Mouse (Mus musculus) monocyte, adult 5-6 weeks (primary cell): ENCODE results near the gene Tnp2. TPM values are rescaled to one million over a fixed set of nuclear protein-coding genes. Genes with fewer than 3 reads are reported as not detected.

ENCODE experiments used
- ATAC-seq: fragments of 153-309, 156-312 bp; replicated peaks from 2 replicates; pipeline ENCODE4 v1.8.0; 2017; ENCODE audit warnings: mild to moderate bottlenecking; ENCODE audit not compliant: low TSS enrichment, insufficient number of reproducible peaks, severe bottlenecking, poor library complexity, low FRiP score
- total RNA-seq: library from RNA; stranded (forward); fragments of 200-1000, 200-491, 200-594 nt; gene quantifications from 3 replicates; pipeline ENCODE4 v1.2.3, GENCODE M21; 2017

Tnp2 gene
- total RNA-seq, 1 experiment from 2014 or later: not detected

DNA sequence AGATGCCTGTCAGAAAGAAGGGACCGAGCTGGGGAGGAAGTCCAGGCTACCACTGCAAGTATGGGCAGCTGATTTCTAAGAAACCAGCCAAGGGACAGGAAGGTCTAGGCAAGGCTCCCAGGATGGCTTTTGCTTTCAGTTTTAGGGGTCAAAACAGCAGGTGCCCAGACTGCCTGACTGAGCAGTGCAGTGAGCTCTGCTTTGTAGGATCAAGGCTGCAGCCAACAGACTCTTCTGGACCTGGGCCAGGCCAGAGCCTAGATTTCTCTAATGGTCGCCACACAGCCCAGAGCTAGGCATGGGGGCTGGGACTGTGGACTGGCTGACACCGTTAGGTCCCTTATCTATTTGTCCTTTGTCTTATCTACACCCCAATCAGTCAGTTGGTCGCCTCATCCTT, 13.7 kb downstream of the Tnp2 start:
- ATAC-seq: no peak; the same call in 1 of the 2 replicates

DNA sequence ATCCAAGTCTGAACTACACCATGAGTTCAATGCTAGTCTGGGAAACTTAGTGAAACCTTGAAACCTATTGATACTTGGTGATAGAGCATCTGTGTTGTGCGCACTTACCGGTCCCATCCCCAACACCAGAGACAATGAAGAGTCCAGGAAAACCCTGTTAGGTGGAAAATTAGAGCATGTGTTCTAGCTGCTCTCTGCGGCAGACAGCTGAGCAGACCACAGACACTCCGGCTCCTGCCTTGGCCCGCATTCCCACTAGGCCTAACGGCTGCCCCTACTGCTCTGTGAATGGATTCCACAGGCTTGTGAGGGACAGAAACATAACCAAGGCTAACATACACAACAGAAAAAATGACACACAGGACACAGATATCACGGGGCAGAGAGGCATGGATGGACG, 14.9 kb downstream of the Tnp2 start:
- ATAC-seq: no peak

DNA sequence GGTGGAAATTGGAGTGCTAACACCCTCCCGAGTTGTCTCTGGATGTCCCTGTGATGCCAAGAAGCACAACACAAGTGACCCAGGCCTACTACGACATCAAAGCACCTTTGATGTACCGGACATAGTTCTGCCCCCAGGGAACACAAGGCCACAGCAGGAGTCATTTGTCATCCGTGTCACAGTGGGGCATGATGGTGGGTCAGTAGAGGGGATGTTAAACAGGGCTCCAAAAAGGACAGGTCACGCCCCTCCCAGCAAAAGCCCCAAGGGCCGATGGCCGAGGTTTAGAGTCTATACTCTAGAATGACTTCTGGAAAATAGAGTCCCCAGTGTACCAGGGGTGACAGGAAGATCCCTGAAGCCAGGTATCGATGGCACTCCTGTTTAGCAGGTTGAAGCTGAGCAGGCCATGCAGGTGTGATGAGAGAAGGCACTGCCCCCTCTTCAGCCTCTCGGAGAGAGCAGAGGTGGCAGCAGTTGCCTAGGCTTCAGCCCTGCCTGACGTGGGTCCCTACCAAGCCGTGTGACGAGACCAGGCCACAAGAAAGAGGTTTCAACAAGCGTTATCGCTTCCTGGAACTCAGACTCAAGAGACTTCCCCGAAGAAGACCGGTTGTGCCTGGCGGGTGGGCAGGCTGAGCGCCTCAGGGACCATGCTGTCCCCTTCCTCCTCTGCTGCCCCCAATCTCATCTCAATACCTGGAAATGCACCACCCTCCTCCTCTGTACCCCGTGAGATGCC, 16.5 kb downstream of the Tnp2 start:
- ATAC-seq: 0 out of 2 replicates have a peak, but pooled peaks have one; percentile 5

DNA sequence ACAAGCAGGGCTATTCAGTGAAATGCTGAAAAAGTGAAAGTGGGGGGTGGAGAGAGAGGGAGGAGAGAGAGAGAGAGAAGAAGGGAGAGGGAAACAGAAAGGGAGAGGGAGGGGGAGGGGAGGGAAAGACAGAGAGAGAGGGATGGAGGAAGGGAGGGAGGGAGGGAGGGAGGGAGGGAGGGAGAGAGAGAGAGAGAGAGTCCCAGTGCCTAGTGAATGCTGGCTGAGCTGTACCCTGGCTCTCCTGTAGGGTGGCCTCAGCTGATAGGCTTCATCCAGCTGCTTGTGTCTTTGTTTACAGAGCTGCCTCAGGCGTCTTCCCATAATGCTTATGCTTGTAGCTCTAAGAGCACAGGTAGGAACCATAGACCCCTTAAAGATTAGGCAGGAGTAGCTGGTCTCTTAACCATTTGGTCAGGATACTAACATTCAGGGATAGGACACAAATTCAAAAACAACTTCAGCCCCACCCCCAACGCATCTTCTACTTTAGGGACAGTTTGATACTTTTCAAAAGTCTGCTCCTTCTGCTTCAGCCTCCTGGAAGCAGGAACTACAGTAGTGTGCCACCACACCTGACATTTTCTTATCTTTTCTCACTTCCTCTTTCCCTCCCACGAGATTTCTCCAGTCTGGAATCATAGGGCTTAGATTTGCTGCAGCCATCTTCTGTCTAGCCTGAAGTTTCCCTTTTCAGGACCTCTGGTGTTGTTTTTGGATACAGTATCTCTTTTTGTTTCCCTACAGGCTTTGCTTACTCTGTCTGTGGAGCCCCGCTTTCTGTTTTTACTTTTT, 17.7 kb downstream of the Tnp2 start:
- ATAC-seq: no peak

DNA sequence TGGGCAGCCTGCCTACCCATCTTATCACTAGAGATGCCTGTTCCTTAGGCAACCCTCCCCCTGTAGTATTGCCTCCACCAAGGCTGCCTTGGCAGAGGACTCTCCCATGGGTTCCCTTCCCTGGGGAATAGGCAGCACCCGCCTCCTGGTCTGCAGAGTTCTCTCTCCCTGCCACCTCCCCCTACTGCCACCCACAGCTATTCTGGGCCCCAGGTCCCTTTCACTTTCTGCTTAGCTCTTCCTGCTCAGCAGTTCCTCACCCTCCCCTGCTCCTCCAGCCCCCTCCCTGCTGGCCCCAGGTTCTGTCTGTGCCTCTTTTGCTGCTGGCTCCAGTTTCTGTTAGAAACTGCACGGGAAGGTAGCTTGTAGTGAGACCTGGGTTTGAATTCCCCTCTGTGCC, 18.8 kb downstream of the Tnp2 start:
- peak; percentile 25; the same call in 1 of the 2 replicates for ATAC-seq

DNA sequence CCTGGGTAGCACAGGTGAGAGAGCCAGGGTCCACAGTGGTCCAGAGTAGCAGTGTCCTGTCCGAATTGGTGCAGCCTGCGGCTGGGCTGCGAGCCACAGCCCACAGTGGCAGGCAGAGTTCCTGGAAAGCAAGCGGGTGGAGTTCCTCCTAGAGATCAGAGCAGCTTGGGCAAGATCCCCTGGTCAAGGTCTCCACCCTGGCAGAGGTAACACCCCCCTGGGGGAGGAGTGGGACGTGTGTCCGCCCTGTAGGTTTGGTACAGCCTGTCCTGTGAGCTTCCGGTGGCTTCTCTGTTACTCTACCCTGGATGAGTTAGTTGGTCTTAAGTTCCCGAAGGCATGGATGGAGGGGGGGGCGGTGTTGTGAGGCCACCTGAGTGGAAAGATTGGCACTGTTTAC, 19.6 kb downstream of the Tnp2 start:
- peak; percentile 65 for ATAC-seq

DNA sequence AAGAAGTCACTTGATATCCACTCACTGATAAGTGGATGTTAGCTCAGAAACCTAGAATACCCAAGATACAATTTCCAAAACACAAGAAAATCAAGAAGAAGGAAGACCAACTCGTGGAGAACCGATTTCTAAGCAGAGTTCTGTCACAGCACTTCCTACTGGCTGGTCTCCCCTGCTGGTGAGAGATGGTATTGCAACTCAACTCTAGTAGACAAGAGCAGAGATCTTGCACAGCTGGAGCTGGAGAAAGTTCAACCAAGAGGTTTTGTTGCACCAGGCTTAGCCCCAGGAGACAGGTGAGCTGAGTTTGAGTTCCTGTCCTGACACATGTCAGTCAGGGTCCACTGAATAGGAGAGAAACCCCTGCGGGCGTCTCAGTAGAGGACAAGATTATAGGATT, 21.3 kb downstream of the Tnp2 start:
- ATAC-seq: no peak

DNA sequence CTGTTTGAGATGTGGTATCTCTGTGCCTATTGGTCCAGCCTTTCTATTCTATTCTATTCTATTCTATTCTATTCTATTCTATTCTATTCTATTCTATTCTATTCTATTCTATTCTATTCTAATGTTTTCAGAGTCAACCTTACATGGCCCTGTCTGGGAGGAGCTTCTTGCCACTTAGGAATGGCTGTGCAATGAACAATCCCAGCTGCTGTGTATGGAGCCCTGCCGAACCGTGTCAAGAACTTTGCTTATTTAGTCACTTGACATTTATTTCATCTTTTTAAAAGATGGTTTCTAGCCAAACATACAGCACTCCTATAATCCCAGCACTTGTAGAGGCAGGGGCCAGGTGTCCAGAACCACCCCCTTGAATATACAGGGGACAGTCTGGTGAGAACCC, 24.1 kb downstream of the Tnp2 start:
- no peak for ATAC-seq

DNA sequence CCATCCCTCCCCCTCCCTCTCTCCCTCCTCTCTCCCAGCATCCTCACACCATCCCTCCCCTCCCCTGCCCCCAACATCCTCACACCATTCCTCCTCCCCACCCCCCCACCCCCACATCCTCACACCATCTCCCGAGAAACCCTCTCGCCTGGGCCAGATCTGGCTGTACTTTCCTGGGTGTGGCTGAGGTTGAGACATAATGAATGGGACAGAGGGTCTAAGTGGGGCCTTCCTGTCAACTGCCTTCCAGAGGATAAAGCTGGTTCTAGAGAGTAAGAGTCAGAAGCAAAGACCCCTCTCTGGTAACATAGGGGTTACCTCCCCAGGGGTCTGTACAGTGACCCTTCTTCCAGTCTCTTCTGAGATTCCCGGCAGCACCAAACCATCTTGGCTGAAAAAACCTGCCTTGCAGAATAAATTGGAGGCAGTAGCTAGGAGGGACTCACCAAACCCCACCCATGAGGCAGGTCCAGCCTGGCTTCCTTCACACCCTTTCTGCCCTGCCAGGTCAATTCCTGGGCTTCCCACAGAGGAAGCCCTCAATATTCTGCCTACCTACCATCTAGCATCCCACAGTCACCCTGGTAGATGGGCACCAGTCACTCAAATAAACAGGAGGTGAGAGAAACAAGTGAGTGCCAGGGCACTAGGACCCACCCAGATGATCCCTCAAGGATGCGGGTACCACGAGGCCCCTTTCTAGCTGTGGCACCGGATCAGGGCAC, 24.8 kb downstream of the Tnp2 start:
- no peak for ATAC-seq

DNA sequence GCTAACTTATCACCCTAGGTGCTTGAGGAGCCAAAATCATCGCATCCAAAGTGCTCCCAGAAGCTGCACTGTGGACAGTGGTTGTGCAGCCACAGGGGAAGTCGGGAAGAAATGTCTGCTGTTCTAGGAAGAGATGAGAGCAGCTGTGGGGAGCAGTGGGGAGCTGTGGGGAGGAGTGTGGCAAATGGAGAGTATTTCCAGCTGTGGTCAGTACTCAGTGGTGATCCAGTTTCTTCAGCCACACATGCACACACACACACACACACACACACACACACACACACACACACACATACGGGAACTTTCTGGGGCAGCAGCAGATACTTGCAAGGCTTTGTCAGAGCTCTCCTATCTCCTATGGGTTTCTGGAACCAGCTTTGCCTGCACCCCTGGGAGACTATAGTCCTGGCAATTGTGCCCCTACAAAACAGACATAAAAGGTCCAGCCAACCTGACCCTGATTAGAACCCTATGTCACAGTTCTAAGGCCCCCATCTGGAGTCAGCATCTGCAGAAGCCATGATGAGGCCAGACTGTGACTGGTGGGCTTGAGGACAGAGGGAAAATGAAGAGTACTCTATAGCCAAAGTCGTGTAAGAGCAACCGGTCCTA, 25.8 kb downstream of the Tnp2 start:
- no peak for ATAC-seq

DNA sequence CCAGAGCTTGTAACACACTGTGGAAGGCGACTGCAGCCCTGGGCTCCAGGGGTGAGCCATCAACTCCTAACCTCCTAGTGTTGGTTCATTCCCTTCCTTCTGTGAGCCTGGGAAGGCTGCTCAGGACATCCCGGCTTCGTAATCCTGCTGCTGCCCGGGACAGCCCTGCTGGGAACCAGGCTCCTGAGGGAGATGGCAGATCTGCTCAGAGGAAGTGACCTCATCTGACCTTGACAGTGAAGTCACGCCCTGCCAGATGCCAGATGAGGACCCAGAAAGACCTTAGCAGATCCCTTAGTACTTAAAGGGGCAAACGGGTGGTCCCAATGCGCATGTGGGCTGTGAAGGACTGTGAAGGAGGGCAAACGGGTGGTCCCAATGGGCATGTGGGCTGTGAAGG, 27.3 kb downstream of the Tnp2 start:
- ATAC-seq: no peak

DNA sequence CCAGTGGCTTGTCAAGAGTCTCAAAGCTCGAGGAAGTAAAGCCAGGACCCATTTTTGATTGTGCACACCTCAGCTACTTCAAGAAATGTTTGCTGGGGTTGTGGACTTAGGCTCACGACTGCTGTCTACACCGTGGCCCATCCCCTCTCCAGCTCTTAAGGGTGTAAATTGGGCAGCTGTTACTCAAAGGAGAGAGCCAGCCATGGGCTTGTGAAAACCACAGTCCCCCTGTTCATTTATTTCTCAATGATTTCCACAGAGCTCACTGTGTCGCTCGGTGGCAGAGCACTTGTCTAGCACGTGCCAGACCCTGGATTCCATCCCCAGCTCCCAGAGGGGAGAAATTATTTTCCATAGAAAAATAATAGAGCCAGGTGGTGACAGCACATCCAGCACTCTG, 32.3 kb downstream of the Tnp2 start:
- no peak for ATAC-seq

DNA sequence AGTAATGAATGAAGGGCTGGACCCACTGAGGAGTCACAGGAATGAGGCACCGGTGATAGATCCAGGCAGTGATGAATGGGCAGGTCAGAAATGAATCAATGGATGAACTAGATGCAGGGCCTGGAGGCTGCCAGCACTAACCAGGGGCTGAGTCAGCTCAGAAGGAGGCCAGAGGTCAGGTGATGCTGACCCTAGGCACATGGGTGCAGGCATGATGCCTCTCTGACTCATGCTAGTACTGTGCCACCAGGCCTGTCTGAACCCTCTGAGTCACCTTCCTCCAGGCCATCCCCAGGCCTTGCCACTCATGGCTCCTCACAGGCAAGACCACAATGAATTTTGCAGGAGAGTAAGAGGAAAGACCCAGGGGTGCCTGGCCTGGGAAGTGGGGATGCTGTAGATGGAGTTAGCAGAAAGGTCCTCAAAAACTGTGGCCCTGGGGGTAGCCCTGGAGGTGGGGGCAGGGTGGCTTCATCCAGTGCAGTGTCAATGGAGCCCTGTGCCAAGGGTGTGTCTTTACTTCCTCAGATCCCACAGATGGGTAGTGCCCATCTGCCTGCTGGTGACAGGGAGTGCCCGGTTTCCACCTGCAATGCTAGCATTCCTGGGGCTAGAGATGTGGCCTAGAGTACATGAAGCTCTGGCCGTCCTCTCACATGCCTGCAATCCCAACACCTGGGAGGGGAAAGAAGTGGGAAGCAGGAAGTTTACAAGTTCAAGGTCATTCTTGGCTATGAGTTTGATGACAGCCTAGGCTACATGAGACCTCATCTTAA, 33.8 kb downstream of the Tnp2 start:
- no peak for ATAC-seq

DNA sequence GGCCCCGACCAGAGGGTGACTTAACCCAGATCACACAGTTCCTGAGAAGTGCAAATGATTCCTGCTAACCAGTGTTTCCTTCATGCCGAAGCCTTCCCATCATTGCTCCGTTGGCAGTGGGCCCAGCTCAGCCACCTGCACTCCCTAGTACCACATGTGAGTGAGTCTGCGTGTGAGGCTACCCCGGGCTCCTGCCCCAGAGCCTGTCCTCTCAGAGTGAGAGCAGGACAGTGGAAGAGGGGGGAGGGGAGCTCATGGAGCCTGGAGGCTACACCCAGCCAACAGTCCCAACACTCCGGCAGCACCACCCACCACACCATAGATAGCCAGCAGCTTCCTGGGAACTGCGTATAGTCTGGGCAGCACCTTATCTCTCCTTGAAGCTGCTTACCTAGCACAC, 38.6 kb downstream of the Tnp2 start:
- no peak for ATAC-seq

DNA sequence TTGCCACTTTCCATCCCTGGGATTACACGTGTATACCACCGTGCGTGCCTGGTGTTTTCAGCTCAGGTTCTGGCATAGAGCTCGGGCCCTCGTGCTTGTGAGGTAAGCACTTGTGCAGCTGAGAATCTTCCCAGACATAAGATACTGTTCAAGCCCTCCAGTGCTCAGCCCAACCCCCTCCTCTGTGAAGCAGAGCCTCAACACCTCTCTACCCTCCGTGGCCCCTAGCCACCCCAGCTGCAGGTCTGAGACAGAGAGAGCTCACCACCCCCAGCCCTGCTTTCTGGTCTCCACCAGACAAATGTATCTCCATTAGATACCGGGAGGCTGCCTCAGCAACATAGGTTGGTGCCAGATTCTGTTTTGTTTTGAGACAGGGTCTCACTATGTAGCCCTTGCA, 39.2 kb downstream of the Tnp2 start:
- ATAC-seq: no peak

DNA sequence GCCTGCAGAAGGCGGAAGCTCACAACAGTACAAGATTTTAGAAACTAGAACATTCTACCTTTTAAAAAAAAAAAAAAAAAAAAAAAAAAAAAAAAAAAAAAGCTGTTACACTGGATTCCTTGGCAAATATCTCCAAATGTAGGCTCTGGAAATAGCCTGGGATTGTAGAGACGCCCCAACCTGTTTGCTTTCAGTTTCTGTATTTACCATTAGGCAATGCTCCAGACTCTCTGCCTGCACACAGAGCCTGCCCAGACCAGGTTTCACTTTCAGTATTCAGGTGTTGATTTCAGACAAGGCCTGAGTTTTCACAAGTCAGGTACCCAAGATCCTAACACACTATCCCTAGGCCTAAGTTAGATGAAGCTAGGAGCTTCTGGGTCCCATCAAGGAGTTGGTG, 47.4 kb downstream of the Tnp2 start:
- no peak for ATAC-seq

DNA sequence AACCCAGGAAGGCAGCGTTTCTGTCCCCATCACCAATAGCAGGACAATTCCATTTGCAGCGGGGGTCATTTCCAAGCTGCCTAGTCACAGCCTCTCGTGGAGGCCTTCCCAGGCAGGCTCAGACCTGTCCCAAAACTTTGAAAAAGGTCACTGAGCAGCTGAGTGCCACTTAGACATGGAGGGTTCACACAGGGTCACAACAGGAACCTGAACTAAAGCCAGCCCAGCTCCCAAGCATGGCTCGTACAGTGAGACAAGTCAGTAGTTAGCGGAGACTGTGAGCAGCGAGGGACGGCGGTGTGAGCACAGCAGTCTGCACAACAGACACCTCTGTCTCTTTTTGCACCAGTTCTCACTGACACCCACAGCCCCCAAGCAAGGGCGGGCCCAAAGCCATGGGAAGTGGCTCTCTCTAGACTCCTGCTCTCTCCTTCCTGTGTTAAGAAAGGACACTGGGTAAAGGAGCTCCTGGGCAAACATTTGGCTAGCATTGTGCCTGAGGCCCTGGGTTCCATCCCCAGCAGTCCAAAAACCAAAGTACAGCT, 48.5 kb downstream of the Tnp2 start:
- no peak for ATAC-seq

DNA sequence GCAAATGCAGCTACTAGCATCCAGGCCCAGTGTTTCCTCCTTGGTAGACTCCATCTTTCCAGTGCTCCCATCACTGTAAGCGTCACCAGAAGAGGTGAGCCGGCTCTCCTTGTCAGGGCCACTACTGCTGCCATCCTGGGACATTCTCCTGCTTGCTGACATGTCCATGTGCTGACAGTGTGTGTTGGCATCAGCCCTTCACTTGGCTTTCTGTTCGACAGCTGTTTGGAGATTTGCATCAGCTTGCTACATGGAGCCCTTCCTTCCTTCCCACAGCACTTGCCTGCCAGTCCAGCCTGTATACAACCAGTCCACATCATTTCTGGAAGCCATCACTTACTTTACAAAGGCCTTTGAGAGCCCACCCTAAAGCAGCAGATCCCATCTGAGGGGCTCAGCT, 49.6 kb downstream of the Tnp2 start:
- ATAC-seq: no peak
